In the genomic region with DNA sequence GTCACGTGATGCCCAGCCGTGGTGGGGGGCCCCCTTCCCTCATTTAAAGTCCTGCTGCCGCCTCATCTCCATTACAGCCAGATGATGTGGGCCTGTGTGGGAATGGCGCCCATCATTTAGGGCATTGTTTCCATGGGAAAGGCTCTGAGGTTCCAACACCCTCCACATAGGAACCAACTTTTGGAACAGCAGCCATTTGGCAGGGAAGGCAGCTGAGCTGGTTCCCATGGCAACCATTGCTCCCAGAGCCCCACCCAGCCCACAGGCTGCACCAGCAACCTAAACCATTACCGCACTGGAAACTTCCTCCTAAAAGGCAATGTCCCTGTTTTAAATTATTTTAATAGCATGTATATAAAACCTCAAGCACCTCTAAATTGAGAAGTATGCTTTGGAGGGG, we compare ENCODE assay signal across 11 mouse cellular contexts. TPM values are rescaled to one million over a fixed set of nuclear protein-coding genes. Genes with fewer than 3 reads are reported as not detected.
DNase-seq lines count a peak whose midpoint lies in the region; TF ChIP-seq lines count a peak whose summit lies in the region.
"Had no signal": no experiment of that assay in that cellular context is flagged by ENCODE, and none has a peak within 500 bp of the region (broad histone marks: within the 10 kb centered on the region; RNA-seq: fewer than 3 reads in every experiment).

No protein-coding gene starts in this region.

- H3K27ac ChIP-seq in gastrocnemius, adult 2 months = peak overlapping the region; percentile 66; the same call in 1 of the 2 replicates
- peak overlapping the region; percentile 93 for H3K27ac ChIP-seq in layer of hippocampus, adult 2 months
- H3K27ac ChIP-seq in olfactory bulb, adult 2 months (ENCODE audit: insufficient read depth, low read depth, low read length) = no peak overlapping the region

- TF ChIP-seq CTCF in gastrocnemius, adult 2 months (IDR thresholded peaks at IDR 0.05) = no peak
- TF ChIP-seq CTCF in layer of hippocampus, adult 2 months (conservative IDR thresholded peaks at IDR 0.05) = no peak
- no peak for TF ChIP-seq CTCF in olfactory bulb, adult 2 months (IDR thresholded peaks at IDR 0.05; ENCODE audit: insufficient read depth, low read depth, low read length)

- intact Hi-C loops in gastrocnemius, adult 2 months (cut with DNase I) = no loop called here
- intact Hi-C loops in gastrocnemius, postnatal 36 days (cut with DNase I) = no loop called here
- intact Hi-C loops in heart, postnatal 36 days (cut with DNase I) = no loop called here

- TF ChIP-seq POLR2A in olfactory bulb, adult 2 months (IDR thresholded peaks at IDR 0.05; ENCODE audit: insufficient read depth, low read depth, low read length) = no peak

- WGBS in olfactory bulb, adult 2 months = 31% methylated on average over 5 of the region's 5 CpGs

- no peak overlapping the region for H3K4me3 ChIP-seq in gastrocnemius, adult 2 months
- peak overlapping the region; percentile 35 for H3K4me3 ChIP-seq in layer of hippocampus, adult 2 months
- H3K4me3 ChIP-seq in olfactory bulb, adult 2 months (ENCODE audit: insufficient read depth, low read depth, low read length) = peak overlapping the region; percentile 15; the same call in 1 of the 2 replicates

- no peak for DNase-seq in gastrocnemius, adult 2 months
- DNase-seq in gastrocnemius, postnatal 36 days = no peak
- peak; percentile 87 for DNase-seq in ZHBTc4 (ENCODE audit: low read depth, low spot score)
- peak; percentile 79 to 86 for DNase-seq in layer of hippocampus, adult 2 months (ENCODE audit: low spot score in 2 of 2)
- no peak for DNase-seq in spleen, postnatal 36 days (ENCODE audit: low spot score in 2 of 2)
- no peak for DNase-seq in heart, postnatal 36 days
- DNase-seq in spleen, adult 18-20 months = no peak
- DNase-seq: kidney, adult 11 months; lung, adult 18-20 months had no signal

- H3K4me1 ChIP-seq in olfactory bulb, adult 2 months (ENCODE audit: control insufficient read depth, insufficient read depth, low read length) = peaks cover 40% of the 10 kb centered on the region

RNA-seq across cellular contexts. Expression of a gene that starts 18.8 kb away (rescaled TPM):
- total RNA-seq in gastrocnemius, adult 2 months (2021) = 1 to 10 TPM; 5.0 to 5.7 TPM
- 1 to 10 TPM; 4.0 to 5.1 TPM for total RNA-seq in gastrocnemius, postnatal 36 days (2021)
- total RNA-seq in layer of hippocampus, adult 2 months (2021) = 100 to 1,000 TPM; 138 to 141 TPM
- polyA plus RNA-seq in olfactory bulb, adult 2 months (2012; ENCODE audit: insufficient read depth, insufficient read length, low replicate concordance, missing spikeins) = not detected in 2 replicates
- total RNA-seq in heart, postnatal 36 days (2021) = 1 to 10 TPM; 5.2 to 6.5 TPM

RNA-seq across cellular contexts. Expression of a gene that starts 32.9 kb away (rescaled TPM):
- not detected for total RNA-seq in gastrocnemius, adult 2 months (2021)
- not detected for total RNA-seq in gastrocnemius, postnatal 36 days (2021)
- total RNA-seq in layer of hippocampus, adult 2 months (2021) = under 1 TPM; 0.61 to 0.77 TPM
- not detected in 2 replicates for polyA plus RNA-seq in olfactory bulb, adult 2 months (2012; ENCODE audit: insufficient read depth, insufficient read length, low replicate concordance, missing spikeins)
- total RNA-seq in heart, postnatal 36 days (2021) = not detected
- total RNA-seq: gastrocnemius, adult 8-10 months had no signal

Comparison
In these comparisons a context has a peak if more than half of its experiments do, and no peak if none do; other contexts are left out.
1. DNase-seq: peak in ZHBTc4 (single experiment) and layer of hippocampus, adult 2 months (2 of 2); none in gastrocnemius, adult 2 months (single experiment), gastrocnemius, postnatal 36 days (0 of 2), spleen, postnatal 36 days (0 of 2), heart, postnatal 36 days (0 of 2) and spleen, adult 18-20 months (0 of 2).
2. RNA of a gene that starts 18.8 kb away (total RNA-seq): 138 to 141 TPM in layer of hippocampus, adult 2 months; 5.2 to 6.5 TPM in heart, postnatal 36 days, 5.0 to 5.7 TPM in gastrocnemius, adult 2 months and 4.0 to 5.1 TPM in gastrocnemius, postnatal 36 days; every median in the first group is over 10 times any median in the second.